Mouse (Mus musculus) erythroid progenitor cell, adult 5-6 weeks (primary cell): ENCODE results near the gene Tmco5. TPM values are rescaled to one million over a fixed set of nuclear protein-coding genes. Genes with fewer than 3 reads are reported as not detected.
"Not testable (repeated sequence)": the region's sequence is repeated elsewhere in the genome, so short reads cannot be mapped to it uniquely, and the experiment has no call there.

Source experiments
- ATAC-seq: replicated peaks from 2 replicates; pipeline ENCODE4 v1.8.0; 2016; ENCODE audit warnings: moderate number of reproducible peaks, mild to moderate bottlenecking, moderate TSS enrichment, inconsistent platforms; ENCODE audit not compliant: poor library complexity, low FRiP score, severe bottlenecking
- total RNA-seq, 2 experiments: library from RNA; stranded (forward) in 1 of 2; stranded (reverse) in 1 of 2; fragments of 150-400 nt in 1 of 2; fragments of 186-747, 209-891 nt in 1 of 2; gene quantifications; 2 replicates each; pipeline versions ENCODE4 v1.2.3 to v1.2.4; 2015 to 2017; ENCODE audit warnings: low replicate concordance in 2 of 2

Tmco5 gene
- total RNA-seq, 2 experiments from 2014 or later = not detected

GRCm38 (mm10) chr2:116918598-116918997, 40.1 kb downstream of the Tmco5 start:
- ATAC-seq = no peak

- ATAC-seq = no peak
Measured at GRCm38 (mm10) chr2:116922580-116923500, 44.3 kb downstream of the Tmco5 start.

- ATAC-seq = no peak
Measured at GRCm38 (mm10) chr2:116923684-116924083, 45.2 kb downstream of the Tmco5 start.

- no peak for ATAC-seq
Measured at GRCm38 (mm10) chr2:116924292-116924691, 45.8 kb downstream of the Tmco5 start.

- no peak for ATAC-seq
Measured at GRCm38 (mm10) chr2:116925230-116925629, 46.7 kb downstream of the Tmco5 start.

GRCm38 (mm10) chr2:116932218-116932617, 53.7 kb downstream of the Tmco5 start:
- ATAC-seq = no peak

GRCm38 (mm10) chr2:116934236-116934635, 55.7 kb downstream of the Tmco5 start:
- not testable (repeated sequence) for ATAC-seq

- ATAC-seq = no peak
Measured at GRCm38 (mm10) chr2:116934776-116935175, 56.3 kb downstream of the Tmco5 start.

GRCm38 (mm10) chr2:116936371-116936770, 57.9 kb downstream of the Tmco5 start:
- no peak for ATAC-seq

GRCm38 (mm10) chr2:116937166-116937565, 58.7 kb downstream of the Tmco5 start:
- ATAC-seq = no peak

- ATAC-seq = no peak
Measured at GRCm38 (mm10) chr2:116941816-116942215, 63.3 kb downstream of the Tmco5 start.

Other genes with a start within 250 kb of the Tmco5 start
- 0.72 and 7.5 TPM in 2 replicates for gene Spred1, start 242.7 kb downstream of the Tmco5 start, total RNA-seq (2015; ENCODE audit: low replicate concordance)
- 4.2 and 7.2 TPM in 2 replicates for gene Spred1, start 242.7 kb downstream of the Tmco5 start, total RNA-seq (2017; ENCODE audit: low replicate concordance)